Mouse (Mus musculus): ENCODE measurements around the gene Gcgr. TPM values are rescaled to one million over a fixed set of nuclear protein-coding genes. Genes with fewer than 3 reads are reported as not detected.
"Not testable (repeated sequence)": the region's sequence is repeated elsewhere in the genome, so short reads cannot be mapped to it uniquely, and the experiment has no call there.

Gcgr gene
- total RNA-seq, 2 experiments from 2014 or later = not detected

GRCm38 (mm10) chr11:120579316-120580107, 49.0 kb downstream of the Gcgr start:
- intact Hi-C loops (cut with DNase I) = loop anchor here (2.0 kb wide), 2 partner anchors 61 to 133 kb away; partner anchors contain the start of genes Cenpx and Lrrc45
- peak; percentile 62 to 67 for DNase-seq (ENCODE audit: low spot score in 2 of 2)

- peak; percentile 16 to 21 for DNase-seq (ENCODE audit: low spot score in 2 of 2)
- intact Hi-C loops (cut with DNase I) = loop anchor here (2.0 kb wide), 2 partner anchors 61 to 133 kb away; partner anchors contain the start of genes Cenpx and Lrrc45
Measured at GRCm38 (mm10) chr11:120580190-120580589, 49.7 kb downstream of the Gcgr start.

GRCm38 (mm10) chr11:120580871-120581331, 50.4 kb downstream of the Gcgr start:
- intact Hi-C loops (cut with DNase I) = loop anchor here (1.0 to 2.0 kb wide), 3 partner anchors 8 to 132 kb away; partner anchors contain the start of genes Cenpx, Lrrc45 and P4hb

DNA sequence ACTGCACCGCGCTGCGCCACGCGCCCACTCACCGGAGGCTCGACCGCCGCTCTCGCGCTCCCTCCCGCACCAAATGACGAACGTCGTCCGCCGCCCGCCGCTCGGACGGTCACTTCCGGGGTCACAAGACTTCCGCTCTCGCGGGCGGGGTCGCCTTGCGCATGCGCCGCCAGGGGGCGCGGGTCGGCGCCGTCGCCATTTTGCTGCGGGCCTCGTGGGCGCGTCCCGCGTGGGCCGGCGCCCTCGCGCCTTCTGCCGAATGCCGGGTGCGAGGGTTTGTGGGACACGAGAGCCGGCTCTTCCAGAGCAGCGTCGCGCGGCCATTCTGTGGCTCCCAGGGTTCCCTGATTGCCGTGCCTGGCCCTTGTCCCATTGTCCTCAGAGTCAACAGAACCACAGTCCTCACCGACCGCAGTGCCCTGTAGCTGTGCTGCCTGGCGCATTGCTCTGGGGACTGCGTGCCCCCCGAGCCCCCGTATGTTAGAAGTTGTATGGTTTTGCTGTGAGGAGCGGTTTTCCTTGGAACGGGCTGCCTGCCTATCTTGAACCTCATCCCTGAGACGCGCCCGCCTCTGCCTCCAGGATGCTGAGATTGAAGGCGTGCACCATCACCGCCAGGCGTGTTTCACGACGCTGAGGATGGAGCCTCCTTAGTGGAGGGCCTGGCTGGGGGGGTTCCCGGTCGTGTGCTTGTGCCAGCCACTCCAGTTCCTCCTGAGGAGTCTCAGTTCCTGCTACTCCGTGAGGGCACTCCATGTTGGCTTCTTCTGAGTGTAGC, 51.2 kb downstream of the Gcgr start, which contains the start of gene Arhgdia:
Gene Arhgdia (minus strand): TSS at position 135 of the 778 bp plus-strand sequence.
- peak; percentile 90 to 92 for DNase-seq (ENCODE audit: low spot score in 2 of 2)
- intact Hi-C loops (cut with DNase I) = loop anchor here (1.0 to 2.0 kb wide), 3 partner anchors 8 to 131 kb away; partner anchors contain the start of genes Cenpx, Lrrc45 and P4hb

More at GRCm38 (mm10) chr11:120580871-120581331, 50.4 kb downstream of the Gcgr start:
- DNase-seq (ENCODE audit: low spot score in 2 of 2) = peak; percentile 38 to 52

DNA sequence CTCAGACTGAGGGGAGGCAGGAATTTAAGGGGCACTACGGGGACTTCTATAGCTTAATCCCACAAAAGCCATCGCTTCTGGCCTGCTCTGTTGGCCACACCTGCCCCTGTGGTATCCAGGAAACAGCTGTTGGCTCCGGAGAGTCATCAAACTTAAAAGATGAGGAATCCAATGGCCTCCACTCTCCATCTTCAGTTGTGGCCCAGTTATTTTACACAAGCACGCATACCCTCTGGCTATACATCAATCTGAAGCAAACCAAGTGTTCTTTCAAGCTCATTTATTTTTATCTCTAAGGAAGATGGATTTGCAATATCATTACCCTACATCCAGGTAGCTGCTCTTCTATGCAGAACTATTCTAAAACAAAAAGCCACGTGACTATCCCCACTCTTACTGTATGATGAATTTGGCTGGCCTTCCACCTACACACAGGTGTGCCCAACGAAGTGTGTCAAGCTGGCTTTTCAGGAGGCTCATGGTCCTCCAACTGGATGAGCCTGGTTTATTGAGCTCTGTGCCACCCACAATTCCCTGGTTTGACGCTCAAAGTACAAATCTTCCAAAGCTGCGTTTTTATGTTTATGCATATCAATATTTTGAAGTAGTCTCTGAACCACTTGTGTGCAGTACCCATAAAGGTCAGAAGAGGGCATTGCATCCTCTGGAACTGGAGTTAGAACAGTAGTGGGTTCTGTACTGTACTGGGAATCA, 51.9 kb downstream of the Gcgr start:
- intact Hi-C loops (cut with DNase I) = no loop called here
- peak in 1 of 2 experiments; percentile 24 for DNase-seq (ENCODE audit: low spot score in 2 of 2)

DNA sequence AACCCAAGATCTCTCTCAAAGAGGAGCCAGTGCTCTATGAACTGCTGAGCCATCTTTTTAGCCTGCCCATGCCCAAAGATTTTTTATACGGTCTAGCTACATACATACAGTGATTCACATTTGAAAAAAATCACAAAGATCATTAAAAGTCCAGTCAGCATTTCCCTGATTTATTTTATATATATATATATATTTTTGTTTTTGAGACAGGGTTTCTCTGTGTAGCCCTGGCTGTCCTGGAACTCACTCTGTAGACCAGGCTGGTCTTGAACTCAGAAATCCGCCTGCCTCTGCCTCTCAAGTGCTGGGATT, 52.4 kb downstream of the Gcgr start:
- intact Hi-C loops (cut with DNase I); DNase-seq (ENCODE audit: low spot score in 2 of 2): not testable (repeated sequence)

- intact Hi-C loops (cut with DNase I) = no loop called here
- DNase-seq (ENCODE audit: low spot score in 2 of 2) = no peak
Measured at GRCm38 (mm10) chr11:120583937-120584336, 53.4 kb downstream of the Gcgr start.

- intact Hi-C loops (cut with DNase I) = no loop called here
- no peak for DNase-seq (ENCODE audit: low spot score in 2 of 2)
Measured at GRCm38 (mm10) chr11:120588531-120588930, 58.0 kb downstream of the Gcgr start.

Other genes starting within 250 kb of the Gcgr start
- gene Actg1, start 182.2 kb upstream of the Gcgr start, total RNA-seq (2021) = 1,000 to 10,000 TPM; 1,262 to 1,272 TPM
- gene Fscn2, start 169.2 kb upstream of the Gcgr start, total RNA-seq (2021) = under 1 TPM in 1 of 2 experiments, not detected in 1; 0.21 TPM
- gene Faap100, start 151.9 kb upstream of the Gcgr start, total RNA-seq (2021) = 10 to 100 TPM; 15.3 to 16.3 TPM
- 10 to 100 TPM; 67.5 to 71.1 TPM for gene Nploc4, start 93.0 kb upstream of the Gcgr start, total RNA-seq (2021)
- gene Tspan10, start 88.1 kb upstream of the Gcgr start, total RNA-seq (2021) = 1 to 10 TPM; 2.8 to 5.8 TPM
- gene Pde6g, start 77.2 kb upstream of the Gcgr start, total RNA-seq (2021) = under 1 TPM in 1 of 2 experiments, not detected in 1; 0.18 TPM
- gene Oxld1, start 72.6 kb upstream of the Gcgr start, total RNA-seq (2021) = 10 to 100 TPM; 12.6 to 15.9 TPM
- 10 to 100 TPM; 21.5 to 29.0 TPM for gene Ccdc137, start 72.6 kb upstream of the Gcgr start, total RNA-seq (2021)
- 10 to 100 TPM; 56.7 to 58.1 TPM for gene Arl16, start 63.1 kb upstream of the Gcgr start, total RNA-seq (2021)
- 10 to 100 TPM; 72.6 to 75.2 TPM for gene Mrpl12, start 46.1 kb upstream of the Gcgr start, total RNA-seq (2021)
- 10 to 100 TPM; 18.4 to 20.5 TPM for gene Slc25a10, start 38.9 kb upstream of the Gcgr start, total RNA-seq (2021)
- gene Mcrip1, start 19.0 kb downstream of the Gcgr start, total RNA-seq (2021) = 10 to 100 TPM; 88.2 to 93.6 TPM
- not detected for gene Ppp1r27, start 20.4 kb downstream of the Gcgr start, total RNA-seq (2021)
- gene P4hb, start 42.6 kb downstream of the Gcgr start, total RNA-seq (2021) = 100 to 1,000 TPM; 125 to 127 TPM
- 100 to 1,000 TPM; 340 to 344 TPM for gene Arhgdia, start 50.9 kb downstream of the Gcgr start, total RNA-seq (2021)
- 10 to 100 TPM; 59.9 to 61.2 TPM for gene Alyref, start 67.7 kb downstream of the Gcgr start, total RNA-seq (2021)
- gene Anapc11, start 67.7 kb downstream of the Gcgr start, total RNA-seq (2021) = 10 to 100 TPM; 93.2 to 94.8 TPM
- gene Npb, start 77.8 kb downstream of the Gcgr start, total RNA-seq (2021) = not detected
- gene Pcyt2, start 87.2 kb downstream of the Gcgr start, total RNA-seq (2021) = 100 to 1,000 TPM; 120 to 141 TPM
- gene Sirt7, start 94.5 kb downstream of the Gcgr start, total RNA-seq (2021) = 10 to 100 TPM; 37.8 TPM
- gene Mafg, start 102.9 kb downstream of the Gcgr start, total RNA-seq (2021) = 10 to 100 TPM; 91.5 to 98.4 TPM
- 1 to 10 TPM; 1.4 to 2.1 TPM for gene Pycr1, start 113.1 kb downstream of the Gcgr start, total RNA-seq (2021)
- 1 to 10 TPM; 7.4 to 8.6 TPM for gene Myadml2, start 117.5 kb downstream of the Gcgr start, total RNA-seq (2021)
- gene Notum, start 130.5 kb downstream of the Gcgr start, total RNA-seq (2021) = 1 to 10 TPM; 4.1 to 4.7 TPM
- gene Aspscr1, start 142.3 kb downstream of the Gcgr start, total RNA-seq (2021) = 10 to 100 TPM; 51.2 to 53.1 TPM
- 10 to 100 TPM; 18.0 to 22.7 TPM for gene Cenpx, start 183.0 kb downstream of the Gcgr start, total RNA-seq (2021)
- 10 to 100 TPM; 50.4 to 60.0 TPM for gene Lrrc45, start 183.2 kb downstream of the Gcgr start, total RNA-seq (2021)
- 10 to 100 TPM; 39.4 to 41.0 TPM for gene Rac3, start 190.8 kb downstream of the Gcgr start, total RNA-seq (2021)
- 1 to 10 TPM; 6.1 to 7.4 TPM for gene Dcxr, start 196.6 kb downstream of the Gcgr start, total RNA-seq (2021)
- gene Cbr2, start 201.4 kb downstream of the Gcgr start, total RNA-seq (2021) = 1 to 10 TPM; 2.6 to 3.7 TPM
- gene Hmga1b, start 232.1 kb downstream of the Gcgr start, total RNA-seq (2021) = 10 to 100 TPM; 29.3 to 33.1 TPM

Data from left cerebral cortex, postnatal 25 days (tissue).